Mouse (Mus musculus): ENCODE measurements at regions not wholly inside any gene's neighbourhood (a gene's known extent, or its start where the extent isn't known, plus 50 kb on each side); places are given as distances from the start of the nearest gene placed in this dataset.
A peak's percentile ranks its signal among the peaks of the same experiment; 100 is the strongest.

GRCm38 (mm10) chr17:31790280-31791063 lies 65.1 kb downstream of the Sik1 start:
- H3K9ac ChIP-seq (ENCODE audit: insufficient read depth, low read depth) = peak overlapping the region; percentile 53
- peak overlapping the region; percentile 76 for H3K27ac ChIP-seq (ENCODE audit: insufficient read depth, low read depth)
- H3K4me1 ChIP-seq (ENCODE audit: control insufficient read depth in 1 of 2, insufficient read depth in 2 of 2) = peaks cover 39 to 53% of the 10 kb centered on the region in 2 experiments
- dilution Hi-C loops (cut with MboI; ENCODE audit: extremely low pct_ligation_motif_present, extremely low pct_unique_long_range_greater_than_20kb, low sequenced_read_pairs) = no loop called here
- H3K36me3 ChIP-seq (replicated peaks in 1 of 2; ENCODE audit: control insufficient read depth in 1 of 2, insufficient read depth in 1 of 2, low read length in 1 of 2) = no peaks in the 10 kb centered on the region
- TF ChIP-seq CHD2 (IDR thresholded peaks at IDR 0.05; ENCODE audit: low read length) = peak; percentile 69
- no peak; the same call in 1 of the 2 replicates for TF ChIP-seq RCOR1 (conservative IDR thresholded peaks at IDR 0.05; ENCODE audit: low read depth, low read length)
- no peak for TF ChIP-seq PAX5 (IDR thresholded peaks at IDR 0.05; ENCODE audit: low read length)
- TF ChIP-seq MAX (IDR thresholded peaks at IDR 0.05; ENCODE audit: low read length) = peak; percentile 97
- peak; percentile 93 for TF ChIP-seq BHLHE40 (IDR thresholded peaks at IDR 0.05; ENCODE audit: low read depth, low read length)
- TF ChIP-seq MAFK (IDR thresholded peaks at IDR 0.05; ENCODE audit: insufficient replicate concordance, low read length) = peak; percentile 41; the same call in 1 of the 2 replicates
- no peak; the same call in 1 of the 2 replicates for TF ChIP-seq NELFE (IDR thresholded peaks at IDR 0.05; ENCODE audit: low read depth, low read length)
- peak; percentile 69; the same call in 1 of the 2 replicates for TF ChIP-seq ZMIZ1 (IDR thresholded peaks at IDR 0.05; ENCODE audit: low read depth, low read length)
- TF ChIP-seq EP300 (IDR thresholded peaks at IDR 0.05; ENCODE audit: low read length) = peak; percentile 83
- peak; percentile 98 for TF ChIP-seq TCF12 (IDR thresholded peaks at IDR 0.05; ENCODE audit: low read depth, low read length)
- TF ChIP-seq CHD1 (IDR thresholded peaks at IDR 0.05; ENCODE audit: low read depth, low read length) = peak; percentile 62
- TF ChIP-seq GABPA (IDR thresholded peaks at IDR 0.05; ENCODE audit: insufficient replicate concordance, low read depth, low read length) = peak; percentile 29; the same call in 1 of the 2 replicates
- TF ChIP-seq ELF1 (IDR thresholded peaks at IDR 0.05; ENCODE audit: low read depth, low read length) = peak; percentile 51; the same call in 1 of the 2 replicates
- peak; percentile 99 for TF ChIP-seq ETS1 (conservative IDR thresholded peaks at IDR 0.05; ENCODE audit: low read depth, low read length)
- TF ChIP-seq MXI1 (IDR thresholded peaks at IDR 0.05; ENCODE audit: low read depth, low read length) = peak; percentile 91
- TF ChIP-seq ZNF384 (IDR thresholded peaks at IDR 0.05; ENCODE audit: low read depth, low read length) = no peak
- no peak for TF ChIP-seq ZC3H11A (IDR thresholded peaks at IDR 0.05; ENCODE audit: low read depth, low read length)
- TF ChIP-seq CTCF (conservative IDR thresholded peaks at IDR 0.05 in 1 of 2, IDR thresholded peaks at IDR 0.05 in 1 of 2; ENCODE audit: low read depth in 2 of 2, low read length in 2 of 2) = no peak
- TF ChIP-seq KAT2A (IDR thresholded peaks at IDR 0.05; ENCODE audit: insufficient replicate concordance, low read length) = 0 out of 2 replicates have a peak, but pooled peaks have one; percentile 73
- no peak; the same call in 1 of the 2 replicates for TF ChIP-seq UBTF (IDR thresholded peaks at IDR 0.05; ENCODE audit: low read depth, low read length)
- TF ChIP-seq SIN3A (IDR thresholded peaks at IDR 0.05; ENCODE audit: low read length) = peak; percentile 90
- no peak for TF ChIP-seq E2F4 (IDR thresholded peaks at IDR 0.05; ENCODE audit: insufficient replicate concordance, low read depth, low read length)
- peak; percentile 46; the same call in 1 of the 2 replicates for TF ChIP-seq NRF1 (IDR thresholded peaks at IDR 0.05; ENCODE audit: low read depth, low read length)
- TF ChIP-seq USF2 (conservative IDR thresholded peaks at IDR 0.05; ENCODE audit: low read depth, low read length) = no peak
- TF ChIP-seq TBP (conservative IDR thresholded peaks at IDR 0.05; ENCODE audit: low read depth, low read length) = no peak
- peak; percentile 79; the same call in 1 of the 2 replicates for TF ChIP-seq MEF2A (IDR thresholded peaks at IDR 0.05; ENCODE audit: borderline replicate concordance, low read depth, low read length)
- TF ChIP-seq IRF4 (IDR thresholded peaks at IDR 0.05; ENCODE audit: low read depth, low read length) = peak; percentile 89
- TF ChIP-seq RAD21 (IDR thresholded peaks at IDR 0.05; ENCODE audit: low read depth, low read length) = peak; percentile 9
- TF ChIP-seq MYC (IDR thresholded peaks at IDR 0.05; ENCODE audit: low read depth, low read length) = peak; percentile 97
- TF ChIP-seq POLR2A (IDR thresholded peaks at IDR 0.05; ENCODE audit: low read depth, low read length) = no peak; the same call in 1 of the 2 replicates
- TF ChIP-seq USF1 (IDR thresholded peaks at IDR 0.05; ENCODE audit: low read depth, low read length) = no peak
- TF ChIP-seq JUND (conservative IDR thresholded peaks at IDR 0.05; ENCODE audit: low read depth, low read length) = peak; percentile 66; the same call in 1 of the 2 replicates
- no peak for TF ChIP-seq ZKSCAN1 (IDR thresholded peaks at IDR 0.05; ENCODE audit: borderline replicate concordance, low read depth, low read length)
- TF ChIP-seq POLR2AphosphoS2 (IDR thresholded peaks at IDR 0.05; ENCODE audit: low read depth, low read length) = no peak
- no peak for TF ChIP-seq HCFC1 (IDR thresholded peaks at IDR 0.05; ENCODE audit: low read depth, low read length)
- TF ChIP-seq MAZ (IDR thresholded peaks at IDR 0.05; ENCODE audit: low read depth, low read length) = peak; percentile 45; the same call in 1 of the 2 replicates
- peak; percentile 54 for TF ChIP-seq JUN (IDR thresholded peaks at IDR 0.05; ENCODE audit: insufficient read depth, low read depth, low read length)
- TF ChIP-seq SMC3 (IDR thresholded peaks at IDR 0.05; ENCODE audit: low read depth, low read length) = peak; percentile 34
- in situ Hi-C loops (cut with MboI; ENCODE audit: low pct_ligation_motif_present, low pct_unique_long_range_greater_than_20kb, low sequenced_read_pairs) = no loop called here
- DNase-seq (ENCODE audit: extremely low read depth) = peak; percentile 83
- H3K4me2 ChIP-seq (ENCODE audit: insufficient read depth, low read depth, poor library complexity, severe bottlenecking) = peak overlapping the region; percentile 14; the same call in 1 of the 2 replicates
- peak overlapping the region in 2 of 3 experiments; percentile 14 for H3K4me3 ChIP-seq (replicated peaks in 1 of 3; ENCODE audit: low read depth in 2 of 3, low read length in 2 of 3, poor library complexity in 1 of 3)
- no peaks in the 10 kb centered on the region for H3K27me3 ChIP-seq (replicated peaks)
- no peaks in the 10 kb centered on the region for H3K79me2 ChIP-seq (replicated peaks; ENCODE audit: control insufficient read depth, extremely low read depth, insufficient read depth, poor library complexity, severe bottlenecking)
- peaks cover 15% of the 10 kb centered on the region for H3K9me3 ChIP-seq (replicated peaks; ENCODE audit: low read length)
